Mouse (Mus musculus) neural tube, embryonic 10.5 days (tissue): ENCODE data around the gene Gstm1.

Experiments used
- DNase-seq: peaks from one replicate; pipeline ENCODE4 v3.0.0-alpha.2; 2017; ENCODE audit warnings: low spot score; ENCODE audit errors: extremely low spot score

The Gstm1 gene

DNA sequence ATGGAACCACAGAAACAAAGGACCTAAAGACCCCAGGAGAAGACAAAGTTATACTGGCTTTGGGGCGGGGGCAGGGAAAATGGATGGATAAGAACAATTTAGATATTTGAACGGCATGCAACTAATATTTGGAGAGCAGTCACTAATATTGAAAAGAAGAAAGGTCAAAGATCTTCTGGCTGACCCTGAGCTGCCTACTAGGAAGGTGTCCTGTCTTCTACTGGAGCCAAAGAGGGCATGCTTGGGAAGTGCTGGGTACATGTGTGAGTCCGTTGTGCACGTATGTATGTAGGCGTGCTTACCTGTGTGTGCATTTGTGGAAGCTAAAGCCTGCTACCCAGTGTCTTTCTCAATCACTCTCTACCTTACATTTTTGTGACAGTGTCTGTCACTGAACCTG, 51.1 kb downstream of the Gstm1 start:
- no peak for DNase-seq

DNA sequence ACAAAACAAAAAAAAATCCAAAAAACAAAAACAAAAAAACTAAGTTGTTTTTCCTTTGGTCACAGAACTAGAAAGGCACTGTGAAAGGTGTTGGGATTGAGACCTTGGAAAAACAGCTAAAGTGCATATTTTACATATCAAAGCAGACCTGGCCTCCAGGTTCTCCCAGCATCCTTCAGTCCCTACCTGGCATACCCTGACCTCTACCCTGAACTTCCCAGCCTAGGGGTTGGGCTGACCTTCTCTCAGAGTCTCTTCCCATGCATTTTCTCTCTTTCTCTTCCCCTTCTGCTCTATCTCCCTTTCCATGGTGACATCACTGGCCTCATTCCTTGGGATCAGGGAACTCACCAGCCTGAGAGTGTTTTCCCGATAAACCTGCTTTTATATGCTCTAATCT, 52.2 kb downstream of the Gstm1 start:
- DNase-seq, result no peak

DNA sequence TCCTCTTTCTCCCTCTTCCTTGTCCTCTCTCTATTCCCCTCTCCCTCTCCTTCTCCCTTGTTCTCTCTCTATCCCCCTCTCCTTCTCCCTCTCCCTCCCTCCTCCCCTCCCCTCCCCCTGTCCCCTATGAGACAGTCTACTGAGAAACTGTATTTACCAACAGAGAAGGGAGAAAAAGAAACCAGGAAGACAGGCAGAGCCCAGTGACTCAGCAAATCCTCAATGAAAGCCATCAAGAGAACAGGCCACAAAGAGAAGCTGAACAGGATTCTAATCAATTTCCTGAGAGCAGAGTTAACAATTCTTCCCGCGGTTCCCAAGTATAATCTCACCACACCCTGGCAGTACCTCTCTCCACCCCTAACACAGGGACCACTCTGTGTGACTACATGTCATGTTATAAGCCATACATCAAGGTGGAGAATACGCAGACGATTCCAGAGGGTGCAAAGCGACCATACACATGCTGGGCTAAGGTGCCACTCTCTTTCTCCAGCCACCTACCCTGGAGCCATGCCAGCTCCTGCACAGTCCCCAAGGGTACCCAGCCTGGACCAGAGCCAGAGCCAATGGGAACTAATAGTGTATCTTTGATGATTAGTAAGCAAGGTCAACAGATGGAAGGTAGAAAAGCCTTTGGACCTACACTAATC, 53.0 kb downstream of the Gstm1 start:
- no peak for DNase-seq

DNA sequence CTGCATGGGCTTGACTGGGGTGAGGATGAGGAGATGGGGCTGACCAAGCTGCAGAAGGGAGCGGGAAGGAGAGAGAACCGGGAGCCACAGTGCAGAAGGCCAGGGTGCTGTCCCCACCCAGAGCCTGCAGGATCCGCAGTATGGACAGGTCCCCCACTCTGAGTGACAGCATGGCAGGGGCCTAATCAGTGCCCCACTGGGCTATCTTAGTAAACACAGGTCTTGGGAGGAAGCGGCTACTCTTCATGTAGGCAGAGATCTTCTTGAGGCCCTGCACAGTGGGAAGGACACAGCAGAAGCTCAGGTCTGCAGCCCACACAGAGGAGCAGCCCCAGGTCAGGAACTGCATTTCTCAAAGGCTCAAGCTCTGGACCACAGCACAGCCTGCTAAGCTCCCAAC, 53.7 kb downstream of the Gstm1 start:
- DNase-seq, result no peak
